Mouse (Mus musculus): Measurements from ENCODE around the gene Flad1. TPM values are rescaled to one million over a fixed set of nuclear protein-coding genes. Genes with fewer than 3 reads are reported as not detected.

Flad1 gene
- polyA plus RNA-seq, 1 experiment from 2014 or later = 29.2 TPM

DNA sequence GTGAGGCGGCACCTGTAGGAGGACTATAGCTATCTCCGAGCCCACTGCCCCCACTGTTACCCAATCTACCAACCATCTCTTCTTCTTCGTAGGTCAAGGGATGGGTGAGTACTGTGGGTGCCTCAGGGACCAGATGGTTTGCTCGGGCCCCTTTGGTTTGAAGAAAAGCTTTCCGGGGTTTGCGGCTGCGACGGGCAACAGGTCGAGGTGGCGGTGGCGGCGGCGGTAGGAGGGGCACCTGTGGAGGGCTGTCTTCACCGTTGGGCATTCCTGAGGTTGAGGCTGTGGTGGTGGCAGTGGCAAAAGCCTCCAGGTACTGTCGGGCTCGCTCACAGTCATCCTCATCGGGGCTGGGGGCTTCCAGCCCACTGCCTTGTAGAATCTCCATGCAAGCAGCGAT is 31.0 kb downstream of the Flad1 start:
- Histone ChIP-seq H3K36me3 (ENCODE audit: control insufficient read depth, insufficient read depth) (peaks cover 43% of the 10 kb centered on the region), H3K27ac (ENCODE audit: low read depth, low read length) (no peak overlapping the region), H3K4me2 (replicated peaks; ENCODE audit: low read depth) (no peak overlapping the region), H3K4me3 (ENCODE audit: low read depth, low read length) (no peak overlapping the region), H3K9me3 (ENCODE audit: control insufficient read depth) (no peaks in the 10 kb centered on the region), H3K27me3 (replicated peaks; ENCODE audit: control insufficient read depth, insufficient read depth, low read length) (no peaks in the 10 kb centered on the region), H3K9ac (ENCODE audit: low read depth, low read length) (no peak overlapping the region), H3K4me1 (replicated peaks; ENCODE audit: control insufficient read depth, insufficient read depth, low read length) (peaks cover 9% of the 10 kb centered on the region)
- TF ChIP-seq CTCF (IDR thresholded peaks at IDR 0.05; ENCODE audit: low read depth) = no peak
- WGBS = 90% methylated on average over 18 of the region's 18 CpGs
- ATAC-seq = no peak

DNA sequence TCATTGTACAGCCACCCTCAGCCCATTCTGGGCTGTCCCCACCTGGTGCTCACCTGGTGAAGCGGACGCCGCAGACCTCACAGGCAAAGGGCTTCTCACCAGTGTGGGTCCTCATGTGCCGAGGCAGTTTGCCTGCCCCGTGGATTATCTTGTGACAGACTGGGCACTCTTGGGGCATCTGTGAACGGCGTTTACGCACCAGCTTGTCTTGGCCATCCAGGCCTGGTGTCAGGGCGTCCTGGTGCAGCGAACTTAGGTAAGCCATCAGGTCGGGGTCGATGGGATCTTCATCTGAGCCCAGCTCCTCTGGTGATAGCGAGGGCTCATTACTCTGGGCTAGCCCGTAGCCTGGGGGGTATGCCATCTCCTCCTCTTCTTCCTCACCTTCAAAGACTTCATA is 31.4 kb downstream of the Flad1 start:
- 89% methylated on average over 14 of the region's 14 CpGs for WGBS
- Histone ChIP-seq H3K27ac (ENCODE audit: low read depth, low read length) (no peak overlapping the region), H3K36me3 (ENCODE audit: control insufficient read depth, insufficient read depth) (peaks cover 43% of the 10 kb centered on the region), H3K9me3 (ENCODE audit: control insufficient read depth) (no peaks in the 10 kb centered on the region), H3K9ac (ENCODE audit: low read depth, low read length) (no peak overlapping the region), H3K4me1 (replicated peaks; ENCODE audit: control insufficient read depth, insufficient read depth, low read length) (peaks cover 9% of the 10 kb centered on the region), H3K4me3 (ENCODE audit: low read depth, low read length) (no peak overlapping the region), H3K4me2 (replicated peaks; ENCODE audit: low read depth) (no peak overlapping the region), H3K27me3 (replicated peaks; ENCODE audit: control insufficient read depth, insufficient read depth, low read length) (no peaks in the 10 kb centered on the region)
- TF ChIP-seq CTCF (IDR thresholded peaks at IDR 0.05; ENCODE audit: low read depth) = no peak
- no peak for ATAC-seq

DNA sequence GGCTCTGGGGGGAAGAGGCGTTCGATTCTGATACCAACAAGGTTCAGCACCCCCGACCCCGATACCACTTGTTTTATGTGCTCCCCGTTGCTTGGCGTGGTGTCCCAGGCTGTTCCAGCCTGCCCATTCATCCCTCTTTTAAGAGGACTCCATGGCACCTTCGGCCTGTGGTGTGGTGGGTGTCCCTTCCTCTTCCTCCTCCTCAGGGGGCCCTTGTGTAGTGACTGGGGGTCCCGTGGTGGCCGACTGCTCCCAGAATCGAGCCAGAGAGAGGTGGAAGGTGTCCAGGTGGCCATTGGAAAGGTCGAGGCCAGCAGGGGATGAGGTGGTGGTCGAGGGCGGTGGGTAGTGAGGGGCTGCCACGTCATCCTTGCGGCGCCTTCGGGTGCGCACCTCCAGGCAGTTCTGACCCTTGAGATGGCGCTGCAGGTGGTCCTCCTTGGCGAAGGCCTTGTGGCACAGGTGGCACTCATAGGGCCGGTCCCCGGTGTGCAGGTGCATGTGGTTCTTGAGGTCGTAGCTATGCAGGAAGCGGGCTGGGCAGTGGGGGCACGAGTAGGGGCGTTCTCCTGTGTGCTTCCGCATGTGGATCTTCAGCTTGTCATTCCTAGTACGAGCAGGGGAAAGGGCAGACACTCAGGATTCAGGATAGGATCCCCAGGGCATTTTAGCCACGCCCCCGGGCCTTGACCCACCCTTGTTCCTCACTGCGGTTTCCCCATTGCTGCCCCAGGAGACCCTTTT is 32.1 kb downstream of the Flad1 start:
- Histone ChIP-seq H3K9me3 (ENCODE audit: control insufficient read depth) (no peaks in the 10 kb centered on the region), H3K36me3 (ENCODE audit: control insufficient read depth, insufficient read depth) (peaks cover 41% of the 10 kb centered on the region), H3K4me1 (replicated peaks; ENCODE audit: control insufficient read depth, insufficient read depth, low read length) (peaks cover 9% of the 10 kb centered on the region), H3K27me3 (replicated peaks; ENCODE audit: control insufficient read depth, insufficient read depth, low read length) (no peaks in the 10 kb centered on the region), H3K9ac (ENCODE audit: low read depth, low read length) (no peak overlapping the region), H3K4me2 (replicated peaks; ENCODE audit: low read depth) (no peak overlapping the region), H3K27ac (ENCODE audit: low read depth, low read length) (0 out of 2 replicates have a peak overlapping the region, but pooled peaks have one; percentile 62), H3K4me3 (ENCODE audit: low read depth, low read length) (no peak overlapping the region)
- 84% methylated on average over 31 of the region's 31 CpGs for WGBS
- no peak for TF ChIP-seq CTCF (IDR thresholded peaks at IDR 0.05; ENCODE audit: low read depth)
- no peak for ATAC-seq

DNA sequence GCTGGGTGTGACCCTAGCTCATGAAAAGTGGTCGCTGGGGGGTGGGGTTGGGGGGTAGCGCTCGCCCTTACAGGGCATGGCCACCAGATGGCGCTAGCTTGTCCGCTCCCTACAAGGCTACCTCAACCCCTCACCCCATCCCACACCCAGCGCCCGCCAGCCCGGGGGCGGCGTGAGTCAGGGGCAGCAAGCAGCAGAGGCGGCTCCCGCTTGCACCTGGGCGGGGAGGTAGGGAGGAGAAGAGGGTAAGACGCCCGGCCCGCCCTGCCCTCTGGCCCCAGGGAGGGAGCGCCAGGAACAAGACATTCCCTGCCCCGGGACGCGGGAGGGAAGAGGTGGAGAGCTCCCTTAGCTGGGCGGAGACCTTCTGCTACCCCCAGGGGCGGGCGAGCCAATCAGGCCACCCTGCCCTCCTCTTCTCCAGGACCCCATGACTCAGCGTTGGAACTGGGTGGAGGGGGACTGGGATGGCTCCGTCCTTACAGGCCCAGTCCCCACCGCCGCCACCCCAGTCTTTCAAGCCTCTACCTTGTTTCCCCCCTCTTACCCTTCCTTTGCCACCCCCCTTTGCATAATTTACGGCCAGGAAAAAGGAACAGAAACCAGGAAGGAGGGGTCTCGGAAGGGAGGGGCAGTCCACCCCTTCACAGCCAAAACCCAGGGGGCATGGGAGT is 33.1 kb downstream of the Flad1 start:
- Histone ChIP-seq H3K9ac (ENCODE audit: low read depth, low read length) (peak overlapping the region; percentile 22; the same call in 1 of the 2 replicates), H3K27ac (ENCODE audit: low read depth, low read length) (peak overlapping the region; percentile 62), H3K36me3 (ENCODE audit: control insufficient read depth, insufficient read depth) (peaks cover 33% of the 10 kb centered on the region), H3K4me2 (replicated peaks; ENCODE audit: low read depth) (peak overlapping the region; percentile 68), H3K9me3 (ENCODE audit: control insufficient read depth) (no peaks in the 10 kb centered on the region), H3K27me3 (replicated peaks; ENCODE audit: control insufficient read depth, insufficient read depth, low read length) (no peaks in the 10 kb centered on the region), H3K4me3 (ENCODE audit: low read depth, low read length) (peak overlapping the region; percentile 45), H3K4me1 (replicated peaks; ENCODE audit: control insufficient read depth, insufficient read depth, low read length) (peaks cover 9% of the 10 kb centered on the region; the same call in 1 of the 2 replicates)
- TF ChIP-seq CTCF (IDR thresholded peaks at IDR 0.05; ENCODE audit: low read depth) = peak; percentile 96
- WGBS = 4% methylated on average over 24 of the region's 29 CpGs
- ATAC-seq = peak; percentile 84

DNA sequence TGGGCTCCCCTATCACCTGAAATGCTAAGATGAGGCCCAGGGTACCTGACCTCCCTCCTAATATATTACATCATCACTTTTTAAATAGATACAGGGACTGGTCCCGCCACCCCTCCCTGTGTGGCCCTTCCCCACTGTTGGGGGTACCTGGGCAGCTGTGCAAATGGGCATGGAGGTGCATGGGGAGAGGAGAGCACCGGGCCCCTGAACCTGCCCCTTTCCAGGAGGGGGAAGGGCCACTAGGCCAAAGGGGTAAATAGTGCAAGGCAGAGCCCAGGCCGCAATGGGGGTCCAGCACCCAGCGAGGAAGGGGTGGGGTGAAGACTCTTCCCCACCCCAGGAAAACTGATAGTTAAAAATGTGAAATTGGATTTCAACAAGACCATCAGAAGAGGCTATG is 33.8 kb downstream of the Flad1 start:
- no peak overlapping the region for H3K4me3 ChIP-seq (ENCODE audit: low read depth, low read length)
- TF ChIP-seq CTCF (IDR thresholded peaks at IDR 0.05; ENCODE audit: low read depth) = no peak
- H3K27me3 ChIP-seq (replicated peaks; ENCODE audit: control insufficient read depth, insufficient read depth, low read length) = no peaks in the 10 kb centered on the region
- no peak overlapping the region for H3K27ac ChIP-seq (ENCODE audit: low read depth, low read length)
- ATAC-seq = peak; percentile 2; the same call in 1 of the 2 replicates
- H3K9me3 ChIP-seq (ENCODE audit: control insufficient read depth) = no peaks in the 10 kb centered on the region
- peaks cover 32% of the 10 kb centered on the region for H3K36me3 ChIP-seq (ENCODE audit: control insufficient read depth, insufficient read depth)
- peak overlapping the region; percentile 68; the same call in 1 of the 2 replicates for H3K4me2 ChIP-seq (replicated peaks; ENCODE audit: low read depth)
- peaks cover 9% of the 10 kb centered on the region; the same call in 1 of the 2 replicates for H3K4me1 ChIP-seq (replicated peaks; ENCODE audit: control insufficient read depth, insufficient read depth, low read length)
- 76% methylated on average over 4 of the region's 4 CpGs for WGBS
- H3K9ac ChIP-seq (ENCODE audit: low read depth, low read length) = no peak overlapping the region

DNA sequence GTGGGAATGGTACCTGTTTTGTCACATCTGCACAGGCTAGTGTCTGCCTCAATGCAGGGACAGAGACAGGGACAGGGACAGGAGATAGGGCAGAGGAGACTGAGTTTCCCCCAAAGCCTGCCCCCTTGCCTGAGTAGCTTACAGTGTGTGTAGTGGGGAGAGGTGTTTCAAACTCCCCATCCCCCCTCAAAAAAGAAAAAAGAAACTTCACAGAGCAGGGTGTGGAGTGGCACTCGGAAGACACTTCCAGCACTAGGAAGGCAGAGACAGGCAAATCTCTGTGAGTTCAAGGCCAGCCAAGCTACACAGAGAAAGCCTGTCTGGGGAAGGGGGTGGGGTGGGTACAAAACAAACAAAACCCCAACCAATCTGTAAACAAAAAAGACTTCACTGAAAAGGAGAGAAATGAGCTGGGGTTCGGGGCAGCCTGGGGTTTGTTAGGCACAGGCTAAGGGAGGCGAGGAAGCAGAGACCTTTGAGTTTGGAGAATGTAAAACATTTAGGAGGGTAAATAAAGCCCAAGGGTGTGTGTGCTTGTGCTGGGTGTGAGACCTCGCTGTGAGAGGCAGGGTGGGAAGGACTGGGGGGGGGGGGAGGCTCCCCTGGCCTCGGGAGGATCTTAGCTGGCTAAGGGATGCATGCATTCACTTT is 38.0 kb downstream of the Flad1 start:
- H3K27ac ChIP-seq (ENCODE audit: low read depth, low read length) = no peak overlapping the region
- peaks cover 6% of the 10 kb centered on the region; the same call in 1 of the 2 replicates for H3K4me1 ChIP-seq (replicated peaks; ENCODE audit: control insufficient read depth, insufficient read depth, low read length)
- H3K4me2 ChIP-seq (replicated peaks; ENCODE audit: low read depth) = no peak overlapping the region
- no peaks in the 10 kb centered on the region for H3K27me3 ChIP-seq (replicated peaks; ENCODE audit: control insufficient read depth, insufficient read depth, low read length)
- no peaks in the 10 kb centered on the region for H3K9me3 ChIP-seq (ENCODE audit: control insufficient read depth)
- H3K4me3 ChIP-seq (ENCODE audit: low read depth, low read length) = no peak overlapping the region
- H3K36me3 ChIP-seq (ENCODE audit: control insufficient read depth, insufficient read depth) = peaks cover 5% of the 10 kb centered on the region
- no peak for ATAC-seq
- no peak for TF ChIP-seq CTCF (IDR thresholded peaks at IDR 0.05; ENCODE audit: low read depth)
- H3K9ac ChIP-seq (ENCODE audit: low read depth, low read length) = no peak overlapping the region
- WGBS = 35% methylated on average over 5 of the region's 5 CpGs

Measured in intestine, postnatal 0 days (tissue).